Mouse (Mus musculus) liver, postnatal 0 days (tissue): Measurements from ENCODE around the gene Btrc.

Experiments
- CTCF ChIP-seq: sonication (generic); IDR thresholded peaks from 2 replicates; pipeline ENCODE4 v1.5.1; 2016; ENCODE audit warnings: antibody characterized with exemption, low read depth
- EP300 ChIP-seq: IDR thresholded peaks from 2 replicates; pipeline ENCODE4 v1.6.1; 2016; ENCODE audit warnings: antibody characterized with exemption, low read depth, mild to moderate bottlenecking

DNA sequence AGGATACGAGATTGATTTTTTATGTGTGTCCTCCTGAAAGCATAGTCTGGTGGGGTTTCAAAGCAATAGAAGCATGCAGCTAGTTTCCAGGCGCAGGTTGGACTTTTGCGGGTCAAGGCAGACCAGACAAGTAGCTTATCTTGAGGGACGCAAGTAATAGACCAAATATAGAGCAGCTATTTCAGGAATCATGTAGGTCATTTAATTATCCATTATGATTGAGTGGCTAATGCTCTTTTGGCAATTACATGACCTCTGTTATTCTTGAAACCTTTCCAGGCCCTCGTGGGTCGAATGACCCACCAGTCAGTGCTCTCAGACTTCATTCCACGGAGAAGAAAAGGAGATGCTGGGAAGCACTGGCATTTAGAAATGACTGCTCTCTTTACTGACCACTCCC lies 78.2 kb downstream of the Btrc start:
- TF ChIP-seq CTCF (no peak), EP300 (no peak)
